Mouse (Mus musculus) brain, embryonic 14.5 days (tissue): ENCODE measurements around the gene Rps17.

Experiments used
- CTCF ChIP-seq: fragments of 200-500 bp; IDR thresholded peaks from 2 replicates; pipeline ENCODE4 v1.5.1; 2012; ENCODE audit warnings: inconsistent platforms, mild to moderate bottlenecking, moderate library complexity, borderline replicate concordance; ENCODE audit not compliant: insufficient read depth, insufficient read length; ENCODE audit errors: extremely low read depth
- POLR2A ChIP-seq: fragments of 200-500 bp; IDR thresholded peaks from 2 replicates; pipeline ENCODE4 v1.6.1; 2012; ENCODE audit warnings: mild to moderate bottlenecking, inconsistent platforms, borderline replicate concordance; ENCODE audit not compliant: poor library complexity, insufficient read depth, insufficient read length, severe bottlenecking; ENCODE audit errors: extremely low read depth

DNA sequence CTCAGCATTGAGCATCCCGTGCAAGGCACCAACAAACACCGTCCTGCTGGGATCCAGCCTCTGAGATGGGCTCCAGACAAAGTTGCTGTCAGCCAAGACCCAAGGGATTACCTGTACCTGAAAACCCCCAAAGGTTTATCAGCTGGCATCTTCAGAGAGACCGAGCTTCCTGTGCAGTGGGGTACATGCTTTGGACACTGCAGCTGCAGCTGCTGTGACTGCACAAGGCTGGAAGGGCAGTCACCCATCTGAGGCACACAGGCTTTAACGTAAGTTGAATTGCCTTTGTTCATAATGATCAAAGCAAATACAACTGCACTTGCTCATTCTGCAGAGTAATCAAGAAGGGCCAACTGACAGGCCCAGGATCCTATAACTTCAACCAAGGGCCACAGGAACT is 6.8 kb upstream of the Rps17 start:
- TF ChIP-seq POLR2A (no peak), CTCF (no peak)
